Mouse (Mus musculus): ENCODE data around the gene Olfr229.

GRCm38 (mm10) chr9:39905106-39905505 lies 2.0 kb upstream of the Olfr229 start:
- TF ChIP-seq POLR2A (IDR thresholded peaks at IDR 0.05; ENCODE audit: borderline replicate concordance, low read depth, low read length) (no peak), CTCF (IDR thresholded peaks at IDR 0.05; ENCODE audit: low read depth, low read length) (no peak)

Data from bone marrow macrophage, adult 2 months (primary cell).